ENCODE assay signal across 22 mouse cellular contexts in the genomic region with DNA sequence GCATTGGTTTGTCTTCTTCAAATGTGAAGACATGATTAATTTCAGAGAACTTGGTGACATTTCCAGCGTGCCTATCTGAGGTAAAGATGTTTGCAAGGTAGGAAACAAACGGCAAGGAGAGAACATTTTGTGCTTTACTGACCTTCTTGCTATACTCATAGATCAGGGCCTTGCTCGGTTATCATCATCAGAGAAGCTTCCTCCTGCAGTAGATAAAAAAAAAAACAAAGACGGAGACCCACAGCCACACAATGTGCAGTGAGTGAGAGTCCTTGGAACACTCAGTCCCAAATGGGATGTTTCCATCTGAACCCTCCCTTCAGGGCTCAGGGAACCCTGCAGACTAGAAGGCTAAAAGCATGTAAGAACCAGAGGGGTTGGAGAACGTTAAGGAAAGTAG.
"Had no signal": no experiment of that assay in that cellular context is flagged by ENCODE, and none has a peak within 500 bp of the region (broad histone marks: within the 10 kb centered on the region; RNA-seq: fewer than 3 reads in every experiment).

No protein-coding gene starts in this region.

- H3K4me3 ChIP-seq: intestine, embryonic 15.5 days; limb, embryonic 13.5 days; liver, embryonic 12.5 days; liver, embryonic 15.5 days; lung, embryonic 15.5 days; megakaryocyte, embryonic 14.5 days; midbrain, embryonic 10.5 days; midbrain, embryonic 15.5 days; neural tube, embryonic 13.5 days; stomach, embryonic 15.5 days had no signal

- H3K9ac ChIP-seq: intestine, embryonic 15.5 days; limb, embryonic 13.5 days; liver, embryonic 12.5 days; liver, embryonic 15.5 days; lung, embryonic 15.5 days; midbrain, embryonic 15.5 days; neural tube, embryonic 13.5 days; stomach, embryonic 15.5 days had no signal

- H3K4me1 ChIP-seq: intestine, embryonic 15.5 days; liver, embryonic 12.5 days; liver, embryonic 15.5 days; lung, embryonic 15.5 days; megakaryocyte, embryonic 14.5 days; midbrain, embryonic 10.5 days; midbrain, embryonic 15.5 days; neural tube, embryonic 13.5 days; stomach, embryonic 15.5 days had no signal

- DNase-seq: kidney, adult 11 months; kidney, adult 9 months; kidney, postnatal 14 days; kidney, postnatal 4 days; liver; lung, adult 18-20 months; lung, postnatal 10 days; lung, postnatal 36 days; retina, postnatal 1 day; right cerebral cortex, postnatal 25 days; spleen, adult 18-20 months; thymus, postnatal 25 days had no signal

- ATAC-seq: intestine, embryonic 15.5 days; liver, embryonic 12.5 days; midbrain, embryonic 15.5 days had no signal

- H3K4me2 ChIP-seq: intestine, embryonic 15.5 days; limb, embryonic 13.5 days; liver, embryonic 12.5 days; liver, embryonic 15.5 days; lung, embryonic 15.5 days; midbrain, embryonic 15.5 days; neural tube, embryonic 13.5 days; stomach, embryonic 15.5 days had no signal

- H3K36me3 ChIP-seq: intestine, embryonic 15.5 days; limb, embryonic 13.5 days; liver, embryonic 12.5 days; liver, embryonic 15.5 days; lung, embryonic 15.5 days; midbrain, embryonic 10.5 days; midbrain, embryonic 15.5 days; neural tube, embryonic 13.5 days; stomach, embryonic 15.5 days had no signal

- H3K27ac ChIP-seq: intestine, embryonic 15.5 days; limb, embryonic 13.5 days; liver, embryonic 12.5 days; liver, embryonic 15.5 days; lung, embryonic 15.5 days; midbrain, embryonic 10.5 days; midbrain, embryonic 15.5 days; neural tube, embryonic 13.5 days; stomach, embryonic 15.5 days had no signal

- H3K27me3 ChIP-seq: intestine, embryonic 15.5 days; limb, embryonic 13.5 days; liver, embryonic 12.5 days; liver, embryonic 15.5 days; lung, embryonic 15.5 days; megakaryocyte, embryonic 14.5 days; midbrain, embryonic 15.5 days; neural tube, embryonic 13.5 days; stomach, embryonic 15.5 days had no signal

- H3K9me3 ChIP-seq: intestine, embryonic 15.5 days; limb, embryonic 13.5 days; liver, embryonic 12.5 days; liver, embryonic 15.5 days; lung, embryonic 15.5 days; midbrain, embryonic 10.5 days; midbrain, embryonic 15.5 days; neural tube, embryonic 13.5 days; stomach, embryonic 15.5 days had no signal
